Mouse (Mus musculus) left cerebral cortex, postnatal 10 days (tissue): Measurements from ENCODE around the gene Lypd6. TPM values are rescaled to one million over a fixed set of nuclear protein-coding genes. Genes with fewer than 3 reads are reported as not detected.

Source experiments
- DNase-seq, 2 experiments: peaks; one replicate each; pipeline ENCODE4 v3.0.0; 2021 to 2022; ENCODE audit warnings: low spot score in 2 of 2, mixed read lengths in 1 of 2; ENCODE audit errors: extremely low spot score in 1 of 2
- intact Hi-C: fragments of 180-260 bp; cut with DNase I; formaldehyde crosslinking; loops from one replicate; pipeline ENCODE4 v1.15.1; 2025
- total RNA-seq, 2 experiments: library from RNA; stranded (reverse); gene quantifications; 2 replicates each; pipeline ENCODE4 v1.2.3; 2021

Lypd6 gene
- total RNA-seq, 2 experiments from 2014 or later: 25.5 to 29.1 TPM

DNA sequence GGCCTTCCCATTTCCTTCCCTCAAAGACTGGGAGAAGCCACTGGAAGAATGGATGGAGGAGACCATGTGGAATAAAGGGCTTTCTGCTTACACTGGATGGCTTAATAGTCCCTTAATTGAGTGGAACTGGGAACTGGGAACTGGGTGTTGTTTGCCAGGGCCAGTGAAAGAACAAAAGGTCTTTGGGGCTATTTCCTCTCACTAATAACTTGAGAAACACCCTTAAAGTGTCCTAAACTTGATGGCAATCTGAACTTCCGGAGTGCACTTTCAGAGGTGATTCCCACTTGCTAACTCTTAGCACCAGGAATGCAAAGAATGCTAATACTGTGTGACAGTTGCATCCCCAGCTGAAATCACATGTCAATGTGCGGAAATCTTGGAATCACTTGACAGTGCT, 85.2 kb downstream of the Lypd6 start:
- intact Hi-C loops: no loop called here
- no peak for DNase-seq

DNA sequence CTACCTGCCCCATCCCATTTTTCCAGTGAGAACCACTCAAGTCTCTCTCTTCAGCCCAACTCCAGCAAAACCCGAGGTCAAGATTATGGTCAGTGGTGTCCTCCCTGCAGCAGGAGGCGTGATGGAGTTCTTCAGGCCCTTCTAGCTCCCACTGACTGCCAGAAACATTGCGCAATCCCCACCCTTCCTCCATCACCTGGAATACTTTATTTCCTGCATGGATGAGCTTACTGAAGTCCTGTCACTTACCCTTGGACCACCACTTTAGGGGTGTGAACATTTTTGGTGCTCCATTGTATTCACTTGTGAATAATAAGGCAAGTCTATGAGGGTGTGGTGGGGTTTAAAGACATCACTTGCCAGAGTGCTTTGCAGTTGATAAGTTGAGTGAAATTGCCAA, 85.7 kb downstream of the Lypd6 start:
- DNase-seq: no peak
- intact Hi-C loops: no loop called here

DNA sequence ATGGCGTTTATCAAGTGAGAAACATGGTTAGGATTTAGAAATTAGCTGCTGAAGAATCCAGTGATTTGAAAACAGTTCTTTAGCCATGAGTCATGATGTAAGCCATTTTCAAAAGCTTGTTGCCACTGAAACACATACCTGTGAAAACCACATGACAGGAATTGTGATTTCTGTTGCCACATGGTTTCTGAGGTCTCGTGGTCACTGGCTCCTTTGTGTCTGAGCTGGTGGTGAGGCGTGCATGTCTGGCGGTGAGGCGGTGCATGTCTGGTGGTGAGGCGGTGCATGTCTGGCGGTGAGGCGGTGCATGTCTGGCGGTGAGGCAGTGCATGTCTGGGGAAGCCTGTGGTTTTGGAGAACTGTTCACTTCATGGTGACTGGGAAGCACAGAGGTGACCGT, 89.8 kb downstream of the Lypd6 start:
- intact Hi-C loops: no loop called here
- DNase-seq: no peak

DNA sequence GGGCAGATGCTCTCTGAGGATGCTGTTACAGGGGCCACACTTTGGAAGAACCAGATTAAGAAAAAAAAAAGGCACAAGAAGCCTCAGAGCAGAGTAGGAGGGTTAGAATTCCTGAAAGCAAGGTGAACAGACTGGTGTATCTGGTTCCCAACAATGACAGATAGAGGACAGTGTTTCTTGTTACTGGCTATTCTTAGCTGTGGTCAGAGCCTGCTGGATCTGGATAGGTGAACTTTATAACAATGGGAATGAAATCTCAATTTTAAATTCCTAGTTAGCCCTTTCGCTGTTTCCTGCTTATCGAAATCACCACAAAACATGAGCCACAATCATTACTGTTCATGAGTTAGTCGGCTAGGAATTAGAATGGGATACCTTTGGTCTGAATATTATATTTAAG, 93.8 kb downstream of the Lypd6 start:
- intact Hi-C loops: no loop called here
- DNase-seq: no peak

DNA sequence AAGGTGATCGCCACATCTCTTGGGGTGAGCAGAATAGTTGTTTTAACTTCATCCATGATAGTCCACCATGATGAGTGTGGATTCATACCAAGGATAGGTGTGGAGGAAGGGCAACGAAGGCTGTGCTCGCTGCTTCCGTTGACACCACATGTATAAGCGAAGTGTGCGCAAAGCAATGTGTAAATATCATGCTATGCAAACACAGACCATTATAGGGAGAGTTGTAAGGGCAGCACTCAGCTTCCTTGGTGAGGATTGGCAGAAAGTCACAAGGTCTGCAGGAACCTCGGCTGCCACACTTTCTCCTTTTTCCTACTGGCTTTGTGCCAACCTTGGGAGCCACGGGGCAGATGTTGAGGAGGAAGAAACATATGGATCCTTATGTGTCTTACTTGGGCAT, 97.4 kb downstream of the Lypd6 start:
- intact Hi-C loops: no loop called here
- DNase-seq: no peak

DNA sequence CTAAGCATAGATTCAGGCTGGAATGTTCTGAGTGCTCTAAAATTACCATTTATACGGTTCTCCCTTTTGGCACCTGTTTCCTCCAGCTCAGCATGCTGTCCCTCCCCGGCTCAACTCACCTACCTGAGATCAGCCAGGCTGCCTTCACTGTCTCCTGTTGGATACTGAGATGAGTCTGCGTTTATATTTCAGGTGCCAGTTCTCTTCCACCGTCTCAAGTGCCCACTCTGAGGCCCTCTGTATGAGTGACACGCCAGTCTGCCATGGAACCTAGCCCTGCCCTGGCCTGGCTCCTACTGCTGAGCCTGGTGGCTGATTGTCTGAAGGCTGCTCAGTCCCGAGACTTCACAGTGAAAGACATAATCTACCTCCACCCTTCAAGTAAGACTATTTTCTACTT, 99.0 kb downstream of the Lypd6 start:
- DNase-seq: no peak
- intact Hi-C loops: no loop called here

DNA sequence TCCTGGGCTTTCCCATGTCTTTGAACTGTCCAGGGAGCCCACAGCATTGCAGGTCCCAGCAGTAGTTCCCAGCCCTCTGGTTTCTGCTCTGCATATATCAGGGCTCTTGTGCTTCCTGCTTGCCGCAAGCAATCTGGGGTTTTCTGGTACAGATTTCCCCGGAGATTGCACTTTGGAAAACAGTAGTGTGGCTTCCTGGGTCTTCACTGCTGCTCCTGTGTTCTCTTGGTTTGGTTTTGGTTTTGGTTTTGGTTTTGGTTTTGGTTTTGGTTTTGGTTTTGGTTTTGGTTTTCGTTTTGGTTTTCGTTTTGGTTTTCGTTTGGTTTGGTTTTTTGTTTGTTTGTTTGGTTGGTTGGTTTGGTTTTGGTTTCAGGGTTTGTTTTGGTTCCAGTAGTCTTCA, 99.9 kb downstream of the Lypd6 start:
- no peak for DNase-seq
- intact Hi-C loops: no loop called here

DNA sequence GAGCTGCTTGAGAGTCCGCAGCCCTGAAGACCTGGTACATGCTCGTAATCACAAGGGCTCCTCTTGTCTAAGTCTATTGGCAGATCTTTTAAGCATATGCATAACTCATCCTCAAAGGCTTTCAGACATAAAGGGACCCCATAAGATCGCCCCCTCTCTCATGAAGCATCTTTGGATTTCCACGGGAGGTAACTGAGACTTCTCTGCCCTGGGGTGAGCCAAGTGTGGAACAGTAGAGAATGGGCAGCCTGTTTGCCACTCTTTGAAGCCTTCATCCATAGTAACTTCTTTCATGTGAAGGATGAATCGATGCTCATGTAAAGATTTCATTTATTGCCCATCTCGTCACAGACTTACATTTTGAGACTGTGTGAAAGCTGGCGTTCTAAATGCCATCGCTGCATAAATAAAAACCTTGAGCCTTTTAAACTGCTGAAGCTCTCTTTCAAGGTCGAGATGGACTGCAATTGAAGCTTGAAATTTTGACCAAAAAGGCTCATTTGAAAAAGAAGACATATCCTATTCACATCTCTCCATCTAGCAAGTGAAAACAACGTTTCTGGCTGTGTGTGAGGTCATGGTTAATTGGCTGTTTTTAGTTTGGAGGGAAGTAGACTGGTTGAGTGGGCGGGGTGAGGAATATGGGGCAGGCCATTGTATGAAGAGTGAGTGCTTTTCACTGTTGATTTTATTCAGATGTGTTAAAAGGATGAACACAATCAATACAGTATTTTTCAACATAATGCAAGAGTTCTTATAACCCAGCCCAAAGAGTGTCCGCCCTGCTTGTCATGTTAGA, 107.7 kb downstream of the Lypd6 start:
- peak in 1 of 2 experiments; percentile 19 for DNase-seq
- intact Hi-C loops: no loop called here

DNA sequence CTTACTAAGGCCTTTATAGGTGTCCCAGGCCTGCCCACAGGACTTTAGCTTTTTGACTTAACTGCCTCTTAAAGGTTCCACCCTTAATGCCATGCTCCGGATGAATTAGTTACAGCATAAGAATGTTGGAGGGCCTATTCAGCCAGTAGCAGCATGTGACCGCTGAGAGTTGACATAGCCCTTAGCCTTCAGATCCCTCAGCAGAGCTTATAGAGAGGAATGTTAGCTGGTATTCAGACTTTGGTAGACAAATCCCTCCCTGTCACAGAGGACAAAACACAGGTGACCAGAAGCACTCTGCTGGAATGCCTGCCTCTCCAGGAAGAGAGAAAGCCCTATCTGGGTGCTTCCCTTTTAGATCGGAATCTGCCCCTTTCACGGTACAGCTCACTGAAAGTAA, 109.5 kb downstream of the Lypd6 start:
- DNase-seq: no peak
- intact Hi-C loops: no loop called here

DNA sequence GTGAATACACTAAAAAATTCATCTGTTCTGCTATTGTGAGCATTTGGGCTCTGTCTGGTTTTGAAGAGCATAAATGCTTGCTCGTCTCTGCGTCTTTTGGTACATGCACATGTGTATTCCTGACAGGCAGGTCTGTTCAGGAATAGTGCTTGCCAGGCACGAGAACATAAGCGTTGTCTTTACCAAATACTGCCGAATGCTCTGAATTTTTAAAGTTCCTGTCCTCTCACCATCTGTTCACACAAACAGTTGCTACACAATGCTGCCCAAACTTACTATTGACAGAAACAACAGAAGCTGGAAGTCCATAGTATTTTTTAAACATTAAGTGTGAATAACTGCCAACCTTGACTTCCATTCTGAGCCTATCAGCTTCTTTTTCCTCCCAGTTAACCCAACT, 112.9 kb downstream of the Lypd6 start:
- intact Hi-C loops: no loop called here
- no peak for DNase-seq

DNA sequence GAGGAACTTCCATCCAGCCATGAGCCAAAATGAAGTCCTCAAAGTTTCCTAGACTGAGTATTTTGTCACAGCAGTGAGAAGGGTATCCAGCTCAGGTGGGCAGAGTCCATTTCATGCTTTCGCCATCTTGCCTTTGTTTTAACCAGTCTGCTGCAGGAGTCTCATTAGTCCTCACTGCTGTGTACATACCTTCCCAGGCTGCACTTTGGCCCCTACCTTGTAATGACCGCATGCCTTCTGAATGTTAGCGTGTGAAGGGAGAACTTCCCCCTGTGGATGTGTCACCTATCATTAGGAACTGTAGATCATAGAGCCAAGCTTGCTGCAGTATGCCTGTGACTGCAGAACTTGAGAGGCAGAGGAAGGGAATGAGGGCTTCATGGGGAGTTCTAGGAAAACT, 114.2 kb downstream of the Lypd6 start:
- no peak for DNase-seq
- intact Hi-C loops: no loop called here

DNA sequence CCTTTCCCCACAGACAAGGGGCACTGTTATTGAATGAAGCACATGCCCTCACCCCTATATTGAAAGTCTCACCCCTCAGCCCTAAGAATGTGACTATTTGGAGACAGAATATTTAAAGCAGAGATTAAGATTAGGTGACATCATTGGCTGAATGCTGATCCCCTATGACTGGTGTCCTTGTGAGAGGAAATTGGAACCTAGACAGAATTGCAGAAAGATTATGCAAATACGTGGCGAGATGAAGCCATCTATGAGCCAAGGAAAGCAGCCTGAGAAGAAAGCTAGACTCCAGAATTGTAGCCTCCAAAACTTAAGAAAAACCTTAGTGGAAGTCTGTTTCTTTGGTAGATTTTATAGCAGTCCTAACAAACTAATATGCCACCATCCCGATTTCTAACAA, 115.1 kb downstream of the Lypd6 start:
- intact Hi-C loops: no loop called here
- DNase-seq: no peak

DNA sequence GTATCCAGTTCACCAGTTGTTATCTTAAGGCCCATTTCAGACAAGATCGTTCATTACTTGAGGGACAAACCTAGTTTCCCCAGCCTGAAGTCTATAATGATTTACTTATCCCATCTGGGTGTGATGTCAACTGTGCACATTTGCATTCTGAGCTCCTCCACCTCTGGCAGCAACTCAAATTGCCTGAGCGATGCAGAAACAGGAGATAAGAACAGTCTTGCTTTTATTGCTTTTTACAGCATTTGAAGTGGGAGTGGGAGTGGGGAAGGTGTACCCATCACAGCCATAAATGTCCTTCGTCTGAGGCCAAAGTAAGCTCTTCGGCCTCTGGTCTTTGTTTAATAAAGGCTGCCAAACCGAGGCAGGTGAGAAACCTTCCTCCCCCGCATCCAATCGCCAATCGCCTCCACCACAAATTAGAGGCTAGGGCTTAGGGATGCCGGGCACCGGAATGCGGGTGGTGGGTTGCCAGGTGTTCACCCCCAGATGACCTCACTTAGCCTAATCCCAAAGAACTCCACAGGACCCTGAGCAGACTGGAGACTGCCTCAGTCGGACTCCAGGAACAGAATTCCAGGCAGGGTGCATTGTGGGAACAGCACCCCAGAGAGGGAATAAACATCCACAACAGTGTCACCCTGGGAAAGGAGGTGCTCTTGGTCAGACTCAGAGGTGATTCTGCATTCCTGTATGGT, 120.6 kb downstream of the Lypd6 start:
- peak in 1 of 2 experiments; percentile 26 for DNase-seq
- intact Hi-C loops: no loop called here

DNA sequence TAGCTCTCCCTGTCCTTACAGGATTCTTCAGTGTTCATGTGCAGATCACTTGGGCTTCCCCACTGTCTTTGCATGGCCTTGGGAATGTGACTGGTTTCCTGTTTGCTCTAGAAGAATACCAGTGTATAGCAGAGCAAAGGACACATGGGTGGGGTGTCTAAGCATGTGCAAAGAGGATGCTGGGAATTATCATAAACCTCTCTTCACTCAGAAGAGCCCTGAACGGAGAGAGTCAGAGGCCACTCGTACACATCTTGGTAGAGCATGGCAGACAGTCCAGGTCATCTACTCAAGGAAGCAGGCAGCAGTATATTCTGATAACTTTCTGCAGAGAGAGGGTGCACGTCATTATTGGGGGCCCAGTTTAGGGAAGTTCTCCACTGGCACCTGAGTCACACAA, 122.6 kb downstream of the Lypd6 start:
- intact Hi-C loops: no loop called here
- no peak for DNase-seq

DNA sequence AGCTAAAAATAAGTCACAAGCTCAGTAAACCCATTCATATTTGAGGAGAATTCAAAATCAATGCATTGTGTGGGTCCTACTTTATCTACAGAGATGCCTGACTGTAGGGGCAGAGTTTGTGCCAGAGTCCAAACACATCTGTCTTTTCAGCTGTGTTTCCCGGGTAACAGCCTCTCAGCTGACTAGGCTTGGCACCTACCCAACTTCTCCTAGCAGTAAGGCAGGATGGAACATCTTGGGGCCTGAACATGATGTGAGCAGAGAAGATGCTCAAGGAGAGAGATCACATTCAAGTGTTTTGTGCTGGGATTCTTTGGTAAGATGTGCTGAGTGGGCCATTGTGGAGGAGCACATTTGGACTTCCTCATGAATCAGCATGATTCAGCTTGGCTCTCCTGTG, 130.5 kb downstream of the Lypd6 start:
- DNase-seq: peak; percentile 16 to 53
- intact Hi-C loops: no loop called here

DNA sequence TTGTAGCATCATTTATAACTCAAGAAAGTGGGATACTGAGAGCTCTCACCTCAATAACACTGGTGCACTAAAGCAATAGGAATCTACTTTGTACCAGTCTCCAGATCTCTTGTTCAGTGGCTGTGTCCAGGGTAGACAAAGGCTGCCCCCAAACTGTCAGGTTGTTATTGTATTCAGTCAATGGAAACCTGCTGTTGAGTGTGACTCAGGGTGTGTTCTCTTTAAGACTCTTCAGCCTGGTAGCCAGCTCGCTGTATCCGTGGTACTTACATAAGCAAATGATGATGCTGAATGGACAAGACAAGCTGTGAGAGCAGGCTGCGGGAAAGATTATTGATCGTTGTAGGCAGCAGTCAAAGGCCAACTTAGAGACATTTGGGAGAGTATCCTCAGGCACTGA, 131.6 kb downstream of the Lypd6 start:
- intact Hi-C loops: no loop called here
- DNase-seq: no peak

DNA sequence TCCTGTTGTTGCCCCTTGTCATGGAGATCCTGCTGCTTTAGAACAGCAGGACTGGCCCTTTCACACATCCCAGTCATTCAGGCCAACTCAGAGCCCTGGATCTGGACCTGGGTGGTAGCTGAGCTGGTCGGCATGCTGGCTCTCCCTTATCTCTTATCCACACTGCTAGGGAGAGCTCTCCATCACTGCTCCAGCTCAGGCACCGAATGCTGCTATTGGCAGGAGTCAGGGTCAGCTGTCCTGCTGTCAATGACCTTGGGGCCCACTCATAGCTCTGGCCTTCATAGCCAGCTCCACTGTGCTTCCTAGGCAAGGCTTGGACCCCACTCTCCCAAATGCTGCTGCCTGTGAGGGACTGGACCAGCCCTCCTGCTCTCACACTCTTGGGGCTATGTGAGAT, 134.3 kb downstream of the Lypd6 start:
- intact Hi-C loops: no loop called here
- DNase-seq: no peak

DNA sequence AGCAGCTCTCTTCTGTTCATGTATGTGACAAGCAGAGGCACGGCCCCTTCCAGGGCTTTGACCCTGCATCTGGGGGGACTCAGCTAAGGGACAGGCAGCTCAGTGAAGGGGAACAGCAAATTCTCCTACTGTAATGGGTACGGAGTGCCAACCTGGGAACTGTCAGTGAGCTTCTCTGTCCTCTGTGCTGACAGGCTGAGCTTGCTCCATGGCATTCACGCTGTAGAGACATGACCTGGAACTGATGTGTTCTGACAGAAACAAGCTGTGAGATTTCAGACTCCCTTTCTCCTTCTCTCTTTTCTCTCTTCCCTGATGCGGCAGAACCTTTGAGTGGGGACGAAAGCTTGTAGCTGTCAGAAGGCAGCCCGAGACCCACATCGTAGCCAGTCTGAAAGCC, 154.3 kb downstream of the Lypd6 start:
- no peak for DNase-seq
- intact Hi-C loops: no loop called here

DNA sequence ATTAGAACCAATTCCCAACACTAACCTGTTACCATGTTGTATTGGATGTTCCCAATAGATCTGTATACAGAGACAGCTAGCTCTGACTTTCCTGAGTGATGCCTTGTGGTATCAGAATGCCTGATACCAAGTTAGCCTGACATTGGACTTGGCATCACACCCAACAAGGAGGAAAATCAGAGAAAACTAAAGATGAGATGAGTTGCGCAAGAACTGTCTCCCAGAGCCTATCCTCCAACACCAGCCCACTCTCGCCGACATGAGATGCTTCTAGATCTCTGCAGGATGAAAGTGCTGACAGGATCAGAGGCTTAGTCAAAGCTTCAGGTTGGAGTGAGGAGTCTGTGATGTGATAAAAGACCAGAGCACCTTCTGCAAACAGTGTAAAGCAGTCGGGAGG, 158.8 kb downstream of the Lypd6 start:
- DNase-seq: no peak
- intact Hi-C loops: no loop called here

DNA sequence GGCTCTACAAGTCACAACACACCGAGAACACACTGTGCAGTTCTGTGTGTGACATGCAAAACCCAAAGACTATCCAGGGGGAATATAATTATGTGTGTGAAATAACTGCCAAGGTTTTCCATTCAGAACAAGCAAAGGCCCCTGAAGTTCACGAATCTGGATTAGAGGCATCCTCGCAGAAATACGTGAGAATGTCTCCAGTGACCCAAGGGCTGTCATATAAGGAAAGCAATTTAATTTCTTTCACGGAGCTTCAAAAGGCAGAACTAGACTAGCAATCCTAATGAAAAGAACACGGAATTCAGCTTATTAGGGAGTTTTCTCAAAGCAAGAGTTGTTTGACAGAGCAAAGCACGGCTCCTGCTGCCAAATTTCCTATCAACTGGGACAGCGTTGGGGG, 167.3 kb downstream of the Lypd6 start:
- DNase-seq: no peak
- intact Hi-C loops: no loop called here
